Mouse (Mus musculus) forebrain, embryonic 11.5 days (tissue): Measurements from ENCODE around the gene Scamp5. TPM values are rescaled to one million over a fixed set of nuclear protein-coding genes. Genes with fewer than 3 reads are reported as not detected.

ENCODE experiments used
- ATAC-seq: fragments of 200-750 bp; cut with Nextera tagmentation; replicated peaks from 2 replicates; pipeline ENCODE4 v1.8.0; 2017; ENCODE audit warnings: moderate TSS enrichment; ENCODE audit not compliant: low FRiP score
- DNase-seq: peaks from one replicate; pipeline ENCODE4 v3.0.0-alpha.2; 2017; ENCODE audit warnings: low spot score
- H3K27ac ChIP-seq: fragments of 300-500 bp; sonication (generic); 2 replicates; pipeline ENCODE4 v1.5.1; 2014; ENCODE audit warnings: low read depth, low read length
- H3K27me3 ChIP-seq: fragments of 300-500 bp; sonication (generic); 2 replicates; pipeline ENCODE4 v1.6.1; 2014; ENCODE audit warnings: mild to moderate bottlenecking, low read length, mixed read lengths; ENCODE audit not compliant: control insufficient read depth, insufficient read depth
- H3K36me3 ChIP-seq: fragments of 300-500 bp; sonication (generic); 2 replicates; pipeline ENCODE4 v1.6.1; 2014; ENCODE audit warnings: mild to moderate bottlenecking, low read length, moderate library complexity, mixed read lengths; ENCODE audit not compliant: control insufficient read depth, insufficient read depth
- H3K4me1 ChIP-seq: fragments of 300-500 bp; sonication (generic); replicated peaks from 2 replicates; pipeline ENCODE4 v1.6.1; 2014; ENCODE audit warnings: low read length, mixed read lengths; ENCODE audit not compliant: control insufficient read depth, insufficient read depth
- H3K4me2 ChIP-seq: fragments of 300-500 bp; sonication (generic); 2 replicates; pipeline ENCODE4 v1.6.1; 2014; ENCODE audit warnings: low read depth, mild to moderate bottlenecking, low read length, moderate library complexity, mixed read lengths; ENCODE audit not compliant: severe bottlenecking
- H3K4me3 ChIP-seq: fragments of 300-500 bp; sonication (generic); 2 replicates; pipeline ENCODE4 v1.5.1; 2014; ENCODE audit warnings: low read depth, low read length
- H3K9ac ChIP-seq: fragments of 300-500 bp; sonication (generic); 2 replicates; pipeline ENCODE4 v1.6.1; 2014; ENCODE audit warnings: low read length
- H3K9me3 ChIP-seq: fragments of 300-500 bp; sonication (generic); 2 replicates; pipeline ENCODE4 v1.6.1; 2016; ENCODE audit warnings: low read length, mixed read lengths; ENCODE audit not compliant: control insufficient read depth
- WGBS: fragments of 180-500 bp; shearing (Covaris S2); extraction: QIAGEN DNeasy Blood & Tissue Kit; methylation state at CpG from one replicate; pipeline ENCODE4 v1.1.7; 2014; 5-methylcytosine and 5-hydroxymethylcytosine counted together
- polyA plus RNA-seq: library from polyadenylated mRNA; unstranded; fragments of >200 nt; fragmentation: Nextera tagmentation; extraction: Ambion mirVana; gene quantifications from 2 replicates; pipeline ENCODE4 v1.2.1, GENCODE M21; 2014

Scamp5 gene
- 15.5 and 17.4 TPM in 2 replicates for polyA plus RNA-seq

DNA sequence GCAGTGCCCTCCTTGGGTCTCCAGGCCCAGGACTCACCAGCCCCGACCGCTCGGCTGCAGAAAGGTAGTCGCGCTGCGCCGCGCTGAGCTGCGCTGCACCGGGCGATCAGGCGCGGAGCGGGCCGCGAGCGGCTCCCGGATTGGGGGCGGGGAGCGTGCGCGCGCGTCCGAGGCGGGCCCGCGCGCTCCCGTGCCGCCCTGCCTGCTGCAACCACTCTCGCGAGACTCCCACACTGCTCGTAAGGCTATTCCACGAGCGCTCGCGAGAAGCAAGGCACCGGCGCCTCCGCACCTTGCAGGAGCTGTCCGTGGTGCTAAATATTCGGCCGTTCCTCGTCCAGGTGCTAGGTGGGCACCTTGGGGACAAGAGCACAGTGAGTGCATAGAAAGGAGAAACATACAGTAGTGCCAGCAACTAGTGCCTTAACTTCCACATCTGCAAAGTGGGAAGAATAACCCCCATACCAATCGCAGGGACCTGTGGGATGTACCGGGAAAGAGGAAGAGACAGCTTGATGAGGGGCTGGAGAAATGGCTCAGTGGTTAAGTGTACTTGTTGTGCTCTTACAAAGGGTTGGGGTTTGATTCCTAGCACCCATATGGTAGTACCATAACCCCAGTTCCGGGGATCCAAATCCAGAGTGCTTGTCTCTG, at the start of gene Scamp5:
TSS of gene Scamp5 (minus strand) at position 165 of the 654 bp plus-strand sequence.
- Histone ChIP-seq H3K4me3 (peak within 1 kb of the TSS; percentile 73), H3K4me2 (peak within 1 kb of the TSS; percentile 76), H3K4me1 (0 out of 2 replicates have a peak, but pooled peaks cover 2% of the 10 kb centered on the region), H3K27ac (no peak within 1 kb of the TSS), H3K27me3 (no peaks in the 10 kb centered on the region), H3K9ac (peak within 1 kb of the TSS; percentile 79), H3K36me3 (no peaks in the 10 kb centered on the region), H3K9me3 (no peaks in the 10 kb centered on the region)
- peak; percentile 88 for ATAC-seq
- peak; percentile 96 for DNase-seq
- WGBS, result 2% methylated on average over 48 of the region's 48 CpGs

DNA sequence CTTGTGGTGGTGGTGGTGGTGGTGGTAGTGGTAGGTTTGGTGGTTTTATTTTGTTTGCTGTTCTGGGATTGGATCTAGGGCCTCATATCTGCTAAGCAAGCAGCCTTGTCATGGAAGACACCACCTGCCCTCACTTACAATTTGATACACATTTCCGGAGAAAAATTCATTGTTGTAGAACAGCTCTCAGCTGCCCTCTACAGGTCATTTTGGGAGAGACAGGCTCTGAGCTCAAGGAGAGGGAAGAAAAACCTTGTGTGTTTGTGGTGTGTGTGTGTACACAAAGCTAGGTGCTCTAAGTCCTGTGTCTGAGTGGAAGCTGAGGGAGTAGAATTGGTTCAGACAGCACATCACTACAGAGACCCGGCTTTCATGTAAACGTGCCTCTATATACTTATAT, 49.3 kb upstream of the Scamp5 start:
- H3K4me3 ChIP-seq, result no peak overlapping the region
- H3K36me3 ChIP-seq, result no peaks in the 10 kb centered on the region
- no peak overlapping the region for H3K27ac ChIP-seq
- no peak overlapping the region for H3K4me2 ChIP-seq
- WGBS, result 8% methylated on average over 3 of the region's 3 CpGs
- H3K9me3 ChIP-seq, result no peaks in the 10 kb centered on the region
- DNase-seq, result peak; percentile 80
- ATAC-seq, result no peak
- H3K9ac ChIP-seq, result no peak overlapping the region
- no peaks in the 10 kb centered on the region for H3K27me3 ChIP-seq
- H3K4me1 ChIP-seq, result peaks cover under 1% of the 10 kb centered on the region; the same call in 1 of the 2 replicates

DNA sequence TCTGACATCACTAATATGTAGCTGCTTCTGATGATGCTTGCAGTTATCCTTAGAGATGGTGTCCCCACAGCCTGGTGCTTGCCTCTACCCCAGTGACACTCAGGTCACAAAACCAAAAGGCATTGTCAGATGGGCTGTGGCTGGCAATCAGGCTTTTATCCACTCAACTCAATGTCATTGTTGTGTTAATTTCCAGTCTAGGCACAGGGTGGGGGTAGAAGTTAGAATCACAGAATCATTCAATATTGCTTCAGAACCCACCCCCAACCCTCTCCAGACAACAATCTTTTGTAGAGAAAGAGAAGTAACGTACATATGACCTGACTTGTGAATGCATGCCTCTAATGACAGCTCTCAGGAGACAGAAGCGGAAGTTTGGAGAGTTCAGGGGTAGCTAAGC, 42.7 kb upstream of the Scamp5 start:
- ATAC-seq, result no peak
- no peaks in the 10 kb centered on the region for H3K36me3 ChIP-seq
- H3K4me2 ChIP-seq, result no peak overlapping the region
- no peaks in the 10 kb centered on the region for H3K9me3 ChIP-seq
- H3K4me3 ChIP-seq, result no peak overlapping the region
- peaks cover 3% of the 10 kb centered on the region; the same call in 1 of the 2 replicates for H3K4me1 ChIP-seq
- 78% methylated on average over 2 of the region's 2 CpGs for WGBS
- no peak for DNase-seq
- no peak overlapping the region for H3K27ac ChIP-seq
- H3K27me3 ChIP-seq, result peaks cover 10% of the 10 kb centered on the region
- no peak overlapping the region for H3K9ac ChIP-seq

DNA sequence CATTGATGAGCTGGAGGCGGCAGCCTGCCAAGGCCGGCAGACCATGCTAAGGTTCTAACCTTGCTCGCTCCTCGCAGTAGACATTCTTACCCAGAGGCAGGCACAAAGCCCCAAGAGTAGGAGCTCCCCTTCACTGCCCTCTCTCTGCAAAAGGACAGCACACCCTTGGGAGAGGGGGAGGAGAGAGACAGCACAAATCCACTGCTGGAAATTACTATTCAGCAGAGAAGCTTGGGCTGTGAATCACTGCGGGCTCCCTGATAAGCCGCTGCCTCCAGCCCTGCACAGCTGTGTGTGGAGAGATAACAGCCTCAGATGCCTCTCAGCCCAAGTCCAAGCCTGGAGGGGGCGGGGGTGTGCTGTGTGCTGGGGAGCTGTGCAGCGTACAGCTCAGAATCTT, 37.8 kb upstream of the Scamp5 start:
- Histone ChIP-seq H3K4me1 (peaks cover 34% of the 10 kb centered on the region), H3K27ac (no peak overlapping the region), H3K9ac (no peak overlapping the region), H3K36me3 (no peaks in the 10 kb centered on the region), H3K9me3 (no peaks in the 10 kb centered on the region), H3K4me2 (no peak overlapping the region), H3K4me3 (no peak overlapping the region), H3K27me3 (peaks cover 57% of the 10 kb centered on the region)
- ATAC-seq, result peak; percentile 28; the same call in 1 of the 2 replicates
- DNase-seq, result peak; percentile 66
- WGBS, result 7% methylated on average over 8 of the region's 8 CpGs

DNA sequence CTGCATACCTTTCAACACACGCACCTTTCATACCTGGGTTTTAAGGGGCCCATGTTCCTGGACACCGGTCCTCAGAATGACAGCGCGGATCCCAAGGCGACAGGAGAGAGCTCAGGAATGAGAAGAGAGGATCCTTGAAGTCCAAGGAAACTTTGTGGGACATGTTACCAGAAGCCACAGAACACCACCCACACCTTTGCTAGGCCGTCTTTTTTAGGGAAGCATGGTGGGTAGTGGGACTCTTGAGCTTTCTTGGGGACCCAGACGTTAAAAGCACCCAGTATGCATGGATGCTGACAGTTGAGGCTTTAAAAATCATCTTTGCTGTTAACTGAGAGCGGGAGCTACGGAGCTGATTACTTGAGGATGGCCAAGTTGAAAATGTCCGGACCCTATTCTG, 37.0 kb upstream of the Scamp5 start:
- Histone ChIP-seq H3K9ac (no peak overlapping the region), H3K27me3 (peaks cover 65% of the 10 kb centered on the region), H3K4me1 (peaks cover 34% of the 10 kb centered on the region), H3K4me3 (peak overlapping the region; percentile 33; the same call in 1 of the 2 replicates), H3K9me3 (no peaks in the 10 kb centered on the region), H3K36me3 (no peaks in the 10 kb centered on the region), H3K4me2 (no peak overlapping the region), H3K27ac (no peak overlapping the region)
- 44% methylated on average over 10 of the region's 10 CpGs for WGBS
- DNase-seq, result no peak
- no peak for ATAC-seq

DNA sequence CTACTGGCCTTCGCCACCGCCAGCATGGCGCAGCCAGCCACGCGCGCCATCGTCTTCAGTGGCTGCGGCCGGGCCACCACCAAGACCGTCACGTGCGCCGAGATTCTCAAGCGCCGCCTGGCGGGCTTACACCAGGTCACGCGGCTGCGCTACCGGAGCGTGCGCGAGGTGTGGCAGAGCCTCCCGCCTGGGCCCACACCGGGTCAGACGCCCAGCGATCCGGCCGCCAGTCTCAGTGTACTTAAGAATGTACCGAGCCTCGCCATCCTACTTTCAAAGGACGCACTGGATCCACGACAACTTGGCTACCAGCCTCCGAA, 36.5 kb upstream of the Scamp5 start:
- no peak overlapping the region for H3K27ac ChIP-seq
- no peak overlapping the region; the same call in 1 of the 2 replicates for H3K9ac ChIP-seq
- whole genome bisulfite sequencing, result under 1% methylated on average over 34 of the region's 34 CpGs
- H3K4me1 ChIP-seq, result peaks cover 34% of the 10 kb centered on the region
- peak overlapping the region; percentile 33 for H3K4me3 ChIP-seq
- no peaks in the 10 kb centered on the region for H3K9me3 ChIP-seq
- peaks cover 69% of the 10 kb centered on the region for H3K27me3 ChIP-seq
- ATAC-seq (0 out of 2 replicates have a peak, but pooled peaks have one; percentile 32), DNase-seq (peak; percentile 74)
- no peaks in the 10 kb centered on the region for H3K36me3 ChIP-seq
- H3K4me2 ChIP-seq, result peak overlapping the region; percentile 62

DNA sequence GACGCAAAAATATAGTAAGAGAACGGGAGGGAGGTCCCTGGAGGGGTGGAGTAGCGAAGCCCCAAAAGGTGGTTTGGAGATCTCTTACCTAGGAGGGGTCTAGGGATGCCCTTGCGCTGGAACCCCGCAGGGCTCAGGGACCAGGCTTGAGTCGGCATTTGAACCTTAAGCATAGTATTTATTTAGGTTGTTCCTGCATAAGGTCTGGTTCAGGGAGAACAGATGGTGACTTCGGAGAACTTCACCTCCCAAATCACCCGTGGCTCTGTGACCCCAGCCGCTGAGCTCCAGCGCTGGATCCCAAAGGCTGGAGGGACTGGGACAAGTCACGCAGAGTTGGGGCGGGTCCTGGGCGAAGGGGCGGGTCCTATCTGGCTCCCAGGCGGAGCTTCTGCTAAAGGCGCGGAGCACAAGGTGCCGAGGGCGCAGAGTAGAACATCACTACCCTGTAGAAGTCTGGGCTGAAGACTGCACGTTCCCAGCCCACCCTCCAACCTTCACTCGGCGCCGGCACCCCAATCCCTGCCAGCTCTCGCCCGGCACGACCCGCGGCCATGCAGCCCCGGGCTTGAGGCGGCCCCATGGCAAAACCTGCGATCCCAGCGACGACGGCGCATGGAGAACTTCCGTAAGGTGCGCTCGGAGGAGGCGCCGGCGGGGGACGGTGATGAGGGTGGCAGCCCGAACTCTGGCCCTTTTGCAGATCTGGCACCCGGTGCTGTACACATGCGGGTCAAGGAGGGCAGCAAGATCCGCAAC, 35.9 kb upstream of the Scamp5 start, which contains the start of gene Rpp25:
TSS of gene Rpp25 (plus strand) at position 405 of the 759 bp plus-strand sequence.
- no peaks in the 10 kb centered on the region for H3K9me3 ChIP-seq
- peaks cover 69% of the 10 kb centered on the region for H3K27me3 ChIP-seq
- DNase-seq (peak; percentile 76), ATAC-seq (peak; percentile 69; the same call in 1 of the 2 replicates)
- H3K9ac ChIP-seq, result peak within 1 kb of the TSS; percentile 35; the same call in 1 of the 2 replicates
- no peak within 1 kb of the TSS for H3K27ac ChIP-seq
- peaks cover 34% of the 10 kb centered on the region for H3K4me1 ChIP-seq
- no peaks in the 10 kb centered on the region for H3K36me3 ChIP-seq
- peak within 1 kb of the TSS; percentile 62 for H3K4me2 ChIP-seq
- peak within 1 kb of the TSS; percentile 33 for H3K4me3 ChIP-seq
- WGBS, result under 1% methylated on average over 46 of the region's 46 CpGs

DNA sequence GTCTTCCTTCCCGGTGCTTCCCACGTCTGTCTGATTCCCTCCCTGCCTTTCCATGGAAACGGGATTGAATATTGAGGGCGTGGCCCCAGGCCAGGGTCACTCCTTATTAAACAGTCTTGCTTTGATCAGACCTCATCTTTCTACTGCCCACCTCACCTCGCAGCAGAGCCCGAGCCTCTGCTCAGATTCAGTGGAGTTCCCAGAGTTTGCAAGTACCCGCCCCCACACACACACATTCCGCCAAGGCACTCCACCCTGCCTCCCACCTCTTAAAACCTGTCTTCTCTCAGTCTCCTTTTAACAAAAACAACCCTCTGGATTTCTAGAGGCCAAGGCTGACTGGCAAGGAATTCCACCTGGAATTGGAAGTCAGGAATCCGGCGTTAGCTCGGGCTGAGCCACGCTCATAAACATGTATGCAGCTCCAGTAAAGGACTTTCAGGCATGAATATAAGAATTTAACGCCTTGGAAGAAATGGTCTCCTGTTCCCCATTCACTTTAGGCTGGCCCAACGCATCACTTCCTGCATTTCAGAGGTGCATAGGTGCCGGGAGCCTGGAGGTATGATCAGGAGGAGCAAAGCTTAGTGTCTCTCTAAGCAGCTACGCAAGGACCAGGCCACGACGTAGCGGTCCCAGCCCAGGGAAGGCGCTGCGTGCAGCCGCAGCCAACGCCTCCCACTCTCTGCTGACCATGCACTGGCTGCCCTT, 35.2 kb upstream of the Scamp5 start:
- H3K4me1 ChIP-seq, result peaks cover 34% of the 10 kb centered on the region
- no peak for DNase-seq
- peaks cover 69% of the 10 kb centered on the region for H3K27me3 ChIP-seq
- H3K4me3 ChIP-seq, result peak overlapping the region; percentile 33
- H3K36me3 ChIP-seq, result no peaks in the 10 kb centered on the region
- H3K27ac ChIP-seq, result no peak overlapping the region
- H3K9ac ChIP-seq, result no peak overlapping the region
- 3% methylated on average over 23 of the region's 23 CpGs for WGBS
- H3K4me2 ChIP-seq, result peak overlapping the region; percentile 62
- no peaks in the 10 kb centered on the region for H3K9me3 ChIP-seq
- ATAC-seq, result no peak
